Mouse (Mus musculus): ENCODE measurements at regions not wholly inside any gene's neighbourhood (a gene's known extent, or its start where the extent isn't known, plus 50 kb on each side); places are given as distances from the start of the nearest gene placed in this dataset.

DNA sequence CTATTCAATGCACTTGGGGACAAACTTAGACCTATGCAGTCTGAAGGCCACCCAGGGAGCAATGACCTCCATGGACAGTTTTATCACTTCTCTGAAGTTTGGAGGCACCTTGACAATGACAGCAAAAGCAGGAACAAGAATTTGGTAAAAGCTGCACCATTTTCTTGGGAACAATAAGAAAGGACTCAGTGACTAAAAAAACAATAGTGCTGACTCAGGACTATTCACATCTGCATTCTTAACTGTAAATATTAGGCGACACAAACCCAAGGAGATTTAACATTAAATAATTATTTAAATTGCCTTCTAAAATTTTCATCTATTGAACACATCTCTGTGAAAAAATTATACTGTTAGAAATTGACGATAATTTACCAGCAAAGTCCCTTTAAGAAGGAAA lies 356.2 kb downstream of the Nup35 start:
- DNase-seq (ENCODE audit: low spot score in 2 of 2): no peak

GRCm38 (mm10) chr2:80998296-80998695 lies 381.3 kb downstream of the Nup35 start:
- no peak for DNase-seq (ENCODE audit: low spot score in 2 of 2)

DNA sequence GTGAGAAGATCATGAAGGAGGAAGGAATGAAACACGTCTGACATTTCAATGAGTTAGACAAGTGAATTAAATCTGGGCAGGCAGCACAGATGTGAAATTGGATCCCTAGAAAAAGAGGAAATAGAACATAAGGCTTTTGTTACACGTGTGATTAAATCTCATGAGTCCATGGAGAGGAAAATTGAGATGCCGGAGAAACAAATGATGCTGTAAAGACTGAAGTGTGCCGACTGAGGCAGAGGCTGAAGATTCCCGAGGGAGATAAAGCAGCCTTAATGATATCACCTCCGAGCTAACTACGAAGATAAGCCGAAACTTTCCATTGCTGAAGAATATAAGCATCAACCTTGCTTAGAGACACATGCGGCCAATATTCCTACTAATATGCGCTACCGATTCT lies 390.0 kb downstream of the Nup35 start:
- DNase-seq (ENCODE audit: low spot score in 2 of 2): no peak

DNA sequence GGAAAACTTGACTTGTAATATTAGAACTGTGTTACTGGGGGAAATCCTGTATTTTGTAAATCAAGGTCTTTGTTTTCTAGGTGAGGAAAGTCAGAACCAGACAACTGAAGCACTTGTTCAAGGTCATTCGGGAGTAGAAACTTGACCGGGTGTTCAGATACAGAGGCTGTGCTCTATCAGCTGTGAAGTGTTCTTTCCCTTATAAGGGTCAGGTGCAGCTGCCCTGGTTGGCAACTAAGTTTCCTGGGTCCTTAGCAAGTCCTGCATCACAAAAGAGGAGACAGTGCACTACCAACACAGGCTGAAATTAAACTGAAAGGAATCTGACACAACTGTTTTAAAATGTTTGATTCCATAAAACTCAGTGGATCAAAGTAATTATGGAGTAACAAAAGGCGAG lies 406.6 kb downstream of the Nup35 start:
- DNase-seq (ENCODE audit: low spot score in 2 of 2): no peak

Measured in right cerebral cortex, adult 2 months (tissue).